Mouse (Mus musculus): ENCODE measurements at regions not wholly inside any gene's neighbourhood (a gene's known extent, or its start where the extent isn't known, plus 50 kb on each side); places are given as distances from the start of the nearest gene placed in this dataset.

GRCm38 (mm10) chr14:61665815-61666214 lies 58.6 kb downstream of the Kcnrg start:
- DNase-seq (ENCODE audit: low spot score in 2 of 2): no peak

DNA sequence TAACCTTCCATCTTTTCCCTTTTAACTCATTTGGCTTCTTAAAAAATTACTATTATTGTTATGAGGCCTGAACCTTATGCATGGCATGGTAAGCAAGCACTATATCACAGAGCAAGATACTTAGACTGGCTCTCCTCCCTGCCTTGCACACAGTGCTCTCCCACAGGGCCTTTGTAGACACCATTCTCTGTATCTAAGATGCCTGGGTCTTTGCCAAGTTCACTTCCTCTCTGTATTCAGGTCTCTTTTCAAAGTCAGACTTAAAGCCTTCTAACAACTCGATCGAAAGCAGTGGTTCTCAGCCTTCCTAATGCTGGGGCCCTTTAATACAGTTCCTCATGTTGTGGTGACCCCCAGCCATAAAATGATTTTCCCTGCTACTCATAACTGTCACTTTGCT lies 65.9 kb downstream of the Kcnrg start:
- DNase-seq (ENCODE audit: low spot score in 2 of 2): no peak

DNA sequence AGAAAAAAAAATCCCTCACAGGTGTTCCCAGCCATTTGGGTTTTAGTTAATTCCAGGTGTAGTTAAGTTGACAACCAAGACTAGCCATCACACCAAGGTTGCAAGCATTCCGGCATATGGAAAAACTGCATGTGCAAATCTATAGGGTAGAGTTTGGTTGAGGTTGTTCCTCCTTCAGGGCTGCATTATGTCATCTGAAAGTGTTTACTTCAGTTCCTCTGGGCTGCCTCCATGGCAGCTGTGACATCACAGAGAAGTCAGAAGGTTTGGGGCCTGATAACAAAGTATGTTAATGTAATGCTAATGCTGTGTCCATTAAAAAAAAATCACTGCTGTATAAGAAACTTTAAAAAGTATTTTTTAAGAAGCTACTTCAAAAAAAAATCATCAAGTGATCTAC lies 70.8 kb downstream of the Kcnrg start:
- no peak for DNase-seq (ENCODE audit: low spot score in 2 of 2)

DNA sequence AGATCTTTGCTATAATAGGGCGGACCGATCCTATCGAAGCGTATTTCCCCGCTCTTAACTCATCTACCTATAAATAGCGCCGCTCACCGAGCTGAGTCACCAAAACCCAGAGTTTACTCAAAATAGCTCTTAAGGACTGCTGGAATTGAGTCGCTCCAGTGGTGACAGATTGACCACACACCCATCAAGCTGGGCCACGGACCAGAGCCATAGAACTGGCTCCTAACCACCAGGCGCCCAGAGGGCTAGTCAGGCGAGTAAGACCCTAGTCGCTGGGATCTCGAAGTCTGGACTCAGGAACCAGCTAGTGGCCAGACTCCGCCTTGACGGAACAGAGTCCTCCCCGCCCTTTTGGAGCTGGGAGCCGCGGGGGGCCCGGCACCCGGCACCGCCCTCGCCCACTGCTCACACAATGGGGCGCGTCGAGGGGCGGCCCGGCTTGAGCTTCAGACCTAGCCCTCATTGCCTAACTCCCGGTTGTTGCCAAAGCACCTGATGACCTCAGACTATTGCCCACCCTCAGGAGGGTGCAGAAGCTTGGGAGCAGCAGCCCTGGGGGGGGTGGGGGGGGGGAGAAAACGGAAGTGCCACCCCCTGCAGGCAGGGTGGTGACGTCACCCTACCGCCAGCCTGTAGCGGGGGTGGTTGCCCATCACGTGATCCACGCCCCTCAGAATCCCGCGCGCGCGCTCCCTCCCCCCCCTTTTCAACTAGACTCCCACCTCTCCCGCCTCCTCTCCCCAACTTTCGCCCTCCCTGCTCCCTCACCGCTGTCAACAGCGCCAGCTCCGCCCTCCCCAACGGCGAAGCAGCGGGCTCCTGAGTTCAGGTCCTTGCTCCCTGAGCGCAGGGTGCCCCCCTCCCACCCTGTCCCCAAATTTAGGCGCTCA lies 73.8 kb downstream of the Kcnrg start:
- DNase-seq (ENCODE audit: low spot score in 2 of 2): peak; percentile 76

DNA sequence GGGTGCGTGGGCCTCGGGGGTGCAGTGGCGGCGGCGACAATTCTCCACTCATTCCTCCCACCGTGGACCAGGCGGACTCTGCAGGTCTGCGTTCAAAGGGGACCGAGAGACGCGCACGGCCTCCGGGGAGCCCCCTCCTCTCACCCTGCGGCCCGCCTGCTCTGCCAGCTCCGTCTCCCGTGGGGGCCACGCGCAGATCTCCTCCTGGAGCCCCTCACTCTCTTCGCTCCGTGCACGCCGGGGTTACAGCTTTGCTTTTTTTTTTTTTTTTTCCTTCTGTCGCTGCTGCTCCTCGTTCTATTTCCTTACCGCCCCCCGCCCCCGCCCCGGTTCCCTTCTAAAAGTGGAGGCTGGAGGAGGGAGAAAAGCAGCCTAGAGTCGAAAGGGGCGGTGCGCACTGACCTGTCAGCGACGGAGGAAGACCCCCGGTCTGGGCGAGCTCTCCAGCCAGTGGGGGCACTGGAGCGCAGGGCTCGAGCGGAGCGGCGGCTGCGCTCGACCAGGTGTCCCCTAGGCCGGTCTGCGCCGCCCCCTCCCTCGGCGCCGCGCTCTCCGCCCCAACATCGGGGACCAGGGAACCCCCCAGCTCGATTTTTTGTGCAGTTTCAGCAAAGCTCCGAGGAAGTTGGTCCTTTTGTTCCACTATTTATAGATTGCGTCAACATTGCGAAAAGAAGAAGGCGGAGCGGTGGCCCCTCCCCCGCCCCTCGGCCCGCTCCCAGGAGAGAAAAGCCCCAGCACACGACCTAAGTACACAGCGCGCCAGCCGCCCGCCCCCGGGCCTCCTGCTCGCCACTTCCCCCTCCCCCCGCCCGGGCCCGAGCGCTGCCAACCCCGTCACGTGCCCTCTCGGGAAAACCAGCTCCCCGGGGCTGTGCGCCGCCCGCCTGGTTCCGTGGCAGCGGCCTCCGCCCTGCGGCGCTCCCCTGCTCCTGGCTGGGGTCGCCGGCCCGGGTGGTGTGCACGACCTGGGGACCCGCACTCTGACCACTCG lies 74.7 kb downstream of the Kcnrg start:
- DNase-seq (ENCODE audit: low spot score in 2 of 2): peak; percentile 80 to 87

DNA sequence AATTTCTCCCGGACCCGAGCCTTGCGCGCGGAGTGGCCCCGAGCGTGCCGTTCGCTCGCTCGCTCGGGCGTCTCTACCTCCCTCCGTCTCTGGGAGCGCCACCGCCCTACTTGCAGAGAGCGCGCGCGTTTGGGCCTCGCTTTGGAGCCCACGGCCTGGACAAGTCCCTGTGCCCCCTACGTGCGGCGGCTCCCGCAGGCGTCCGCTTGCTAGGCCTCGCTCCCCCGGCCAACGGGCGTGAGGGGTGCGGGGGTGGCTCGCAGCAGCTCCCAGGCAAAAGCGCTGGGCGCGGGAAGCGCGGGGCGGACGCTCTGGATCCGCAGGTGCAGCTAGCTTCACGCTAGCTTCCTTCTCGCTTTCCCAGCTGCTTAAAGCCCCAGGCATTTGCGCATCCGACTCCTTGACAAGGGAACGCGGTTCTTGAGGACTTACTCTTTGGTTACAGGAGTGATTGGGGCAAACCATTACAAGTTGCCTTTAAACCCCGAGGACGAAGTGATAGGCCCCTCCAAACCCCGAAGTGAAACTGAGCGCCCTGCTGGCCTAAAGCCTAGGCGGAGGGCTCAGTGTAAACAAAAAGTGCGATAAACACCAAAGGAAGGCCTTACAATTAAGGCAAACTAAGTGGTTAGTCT lies 75.6 kb downstream of the Kcnrg start:
- DNase-seq (ENCODE audit: low spot score in 2 of 2): peak; percentile 66 to 72

DNA sequence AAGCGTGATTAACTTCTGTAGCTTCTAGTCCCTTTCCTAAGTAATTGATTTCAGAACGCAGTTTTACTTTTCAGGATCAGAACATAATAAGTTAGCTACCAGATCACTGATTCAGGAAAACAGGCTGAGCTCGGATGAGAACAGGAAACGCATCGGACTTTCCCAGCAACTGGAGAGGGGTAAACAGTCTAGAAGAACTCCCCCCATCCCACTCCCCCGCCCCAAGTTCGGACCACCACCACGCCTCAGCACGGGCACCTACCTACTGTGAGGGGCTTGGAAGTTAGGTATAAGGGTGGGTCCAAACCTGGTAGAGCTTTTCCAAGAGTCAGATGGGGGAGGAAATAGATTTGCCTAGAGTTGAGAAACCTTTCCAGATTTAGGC lies 76.1 kb downstream of the Kcnrg start:
- no peak for DNase-seq (ENCODE audit: low spot score in 2 of 2)

DNA sequence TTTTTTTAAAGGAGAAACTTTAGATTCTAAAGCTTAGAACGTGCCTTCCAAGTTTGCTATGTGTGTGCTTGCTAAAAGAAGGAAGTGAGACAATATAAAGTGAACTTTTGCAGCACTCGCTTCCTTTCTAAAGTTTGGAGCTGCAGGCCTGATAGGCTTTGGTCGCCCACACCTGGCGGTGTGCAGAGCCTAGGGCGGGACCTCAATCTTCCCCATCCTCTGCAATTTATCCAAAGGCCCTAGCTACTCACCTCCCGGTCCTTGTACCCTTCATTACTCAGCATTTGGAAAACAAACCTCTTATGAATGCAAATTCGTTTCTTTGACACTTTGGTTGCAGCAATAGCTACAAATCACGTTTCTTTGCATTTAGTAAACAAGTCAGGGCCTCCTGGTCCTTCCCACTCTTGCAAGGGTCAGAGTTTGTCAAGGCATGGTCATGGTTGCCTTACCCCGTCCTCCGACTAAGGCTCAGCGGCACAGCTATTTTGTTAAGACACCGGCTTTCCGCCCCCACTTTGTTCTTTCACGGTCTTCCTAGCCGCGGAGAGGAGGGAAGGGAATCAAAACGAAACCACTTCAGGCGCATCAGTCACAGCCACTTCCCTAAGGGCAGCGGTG lies 76.6 kb downstream of the Kcnrg start:
- DNase-seq (ENCODE audit: low spot score in 2 of 2): peak; percentile 33

GRCm38 (mm10) chr14:61684473-61685230 lies 77.4 kb downstream of the Kcnrg start:
- DNase-seq (ENCODE audit: low spot score in 2 of 2): no peak

GRCm38 (mm10) chr14:61685231-61685800 lies 78.1 kb downstream of the Kcnrg start:
- DNase-seq (ENCODE audit: low spot score in 2 of 2): no peak

GRCm38 (mm10) chr14:61686101-61686691 lies 78.9 kb downstream of the Kcnrg start:
- no peak for DNase-seq (ENCODE audit: low spot score in 2 of 2)

GRCm38 (mm10) chr14:61686821-61687341 lies 79.6 kb downstream of the Kcnrg start:
- no peak for DNase-seq (ENCODE audit: low spot score in 2 of 2)

GRCm38 (mm10) chr14:61687346-61688012 lies 80.2 kb downstream of the Kcnrg start:
- no peak for DNase-seq (ENCODE audit: low spot score in 2 of 2)

DNA sequence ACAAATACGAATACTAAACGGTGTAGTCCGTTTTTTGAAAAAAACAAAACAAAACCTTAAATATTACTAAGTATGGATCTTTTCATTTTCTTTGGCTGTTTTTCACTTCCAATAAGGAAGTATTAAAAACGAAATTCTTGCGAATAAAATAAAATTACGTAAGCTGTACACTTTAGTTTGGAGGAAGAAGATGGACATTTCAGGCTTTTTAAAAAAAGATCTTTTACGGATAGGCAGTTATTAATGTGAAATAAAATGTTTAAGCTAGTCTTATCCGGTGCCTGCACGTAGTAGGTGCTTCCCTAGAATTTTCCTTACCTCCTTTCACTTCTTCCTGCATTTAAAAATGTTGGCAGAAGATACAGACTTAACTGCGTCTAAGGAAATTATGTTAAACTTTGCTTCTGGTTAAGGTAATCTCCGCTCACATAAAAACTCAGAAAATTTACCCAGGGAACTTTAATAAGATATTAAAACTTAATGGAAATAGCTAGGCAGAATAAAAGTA lies 80.8 kb downstream of the Kcnrg start:
- DNase-seq (ENCODE audit: low spot score in 2 of 2): no peak

DNA sequence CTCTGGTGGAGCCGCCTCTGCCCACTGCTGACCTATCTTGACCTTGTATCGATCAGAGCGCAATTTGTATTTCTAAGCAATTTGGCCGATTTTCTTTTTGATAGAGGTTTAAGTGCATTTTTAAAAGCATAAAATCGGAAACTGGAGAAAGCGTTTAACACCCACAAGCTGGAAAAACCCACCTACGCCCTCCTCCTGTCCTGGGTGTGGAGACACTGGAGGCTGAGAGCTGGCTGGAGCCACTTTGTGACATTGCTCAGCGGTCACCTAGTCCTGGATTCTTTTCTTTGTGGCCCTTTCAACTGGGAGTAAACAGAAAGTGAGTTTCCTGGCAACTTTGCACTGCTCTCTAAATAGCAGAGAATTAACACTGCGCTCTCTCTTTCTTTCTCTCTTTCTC lies 81.4 kb downstream of the Kcnrg start:
- no peak for DNase-seq (ENCODE audit: low spot score in 2 of 2)

- DNase-seq (ENCODE audit: low spot score in 2 of 2): no peak
Measured at GRCm38 (mm10) chr14:61689281-61689680, 82.0 kb downstream of the Kcnrg start.

GRCm38 (mm10) chr14:61689776-61690175 lies 82.5 kb downstream of the Kcnrg start:
- DNase-seq (ENCODE audit: low spot score in 2 of 2): no peak

- no peak for DNase-seq (ENCODE audit: low spot score in 2 of 2)
Measured at GRCm38 (mm10) chr14:61691785-61692372, 84.6 kb downstream of the Kcnrg start.

Data from left cerebral cortex, adult 18-20 months (tissue).